Mouse (Mus musculus) kidney, postnatal 4 days (tissue): ENCODE measurements at regions not wholly inside any gene's neighbourhood (a gene's known extent, or its start where the extent isn't known, plus 50 kb on each side); places are given as distances from the start of the nearest gene placed in this dataset.
"Not testable (repeated sequence)": the region's sequence is repeated elsewhere in the genome, so short reads cannot be mapped to it uniquely, and the experiment has no call there.

Source experiments
- DNase-seq, 2 experiments: peaks; one replicate each; pipeline ENCODE4 v3.0.0; 2021; ENCODE audit warnings: mixed read lengths in 2 of 2

- not testable (repeated sequence) for DNase-seq
Observed at GRCm38 (mm10) chr6:47679946-47680345, 84.8 kb upstream of the Ezh2 start.

- DNase-seq, result peak; percentile 26 to 42
Observed at GRCm38 (mm10) chr6:47672741-47673140, 77.6 kb upstream of the Ezh2 start.

- peak in 1 of 2 experiments; percentile 22 for DNase-seq
Observed at GRCm38 (mm10) chr6:47652880-47653279, 57.7 kb upstream of the Ezh2 start.

GRCm38 (mm10) chr6:47651385-47651718, 56.2 kb upstream of the Ezh2 start:
- DNase-seq, result not testable (repeated sequence)

GRCm38 (mm10) chr6:47650463-47651384, 55.6 kb upstream of the Ezh2 start:
- peak; percentile 97 for DNase-seq

GRCm38 (mm10) chr6:47649961-47650360, 54.8 kb upstream of the Ezh2 start:
- DNase-seq, result peak; percentile 7 to 17

- DNase-seq, result peak; percentile 9 to 11
Observed at GRCm38 (mm10) chr6:47649451-47649931, 54.4 kb upstream of the Ezh2 start.

GRCm38 (mm10) chr6:47648899-47649298, 53.8 kb upstream of the Ezh2 start:
- DNase-seq, result peak in 1 of 2 experiments; percentile 6

GRCm38 (mm10) chr6:47648316-47648715, 53.2 kb upstream of the Ezh2 start:
- peak in 1 of 2 experiments; percentile 3 for DNase-seq

- DNase-seq, result peak in 1 of 2 experiments; percentile 4
Observed at GRCm38 (mm10) chr6:47647876-47648275, 52.7 kb upstream of the Ezh2 start.

- peak in 1 of 2 experiments; percentile 4 for DNase-seq
Observed at GRCm38 (mm10) chr6:47646731-47647567, 51.8 kb upstream of the Ezh2 start.

GRCm38 (mm10) chr6:47646022-47646421, 50.9 kb upstream of the Ezh2 start:
- DNase-seq, result no peak
